Mouse (Mus musculus) thymus, adult 18-20 months (tissue): ENCODE measurements around the gene Lss.

Source experiments
- DNase-seq, 2 experiments: peaks; one replicate each; pipeline ENCODE4 v3.0.0; 2022; ENCODE audit warnings: mixed read lengths in 2 of 2

Lss gene

DNA sequence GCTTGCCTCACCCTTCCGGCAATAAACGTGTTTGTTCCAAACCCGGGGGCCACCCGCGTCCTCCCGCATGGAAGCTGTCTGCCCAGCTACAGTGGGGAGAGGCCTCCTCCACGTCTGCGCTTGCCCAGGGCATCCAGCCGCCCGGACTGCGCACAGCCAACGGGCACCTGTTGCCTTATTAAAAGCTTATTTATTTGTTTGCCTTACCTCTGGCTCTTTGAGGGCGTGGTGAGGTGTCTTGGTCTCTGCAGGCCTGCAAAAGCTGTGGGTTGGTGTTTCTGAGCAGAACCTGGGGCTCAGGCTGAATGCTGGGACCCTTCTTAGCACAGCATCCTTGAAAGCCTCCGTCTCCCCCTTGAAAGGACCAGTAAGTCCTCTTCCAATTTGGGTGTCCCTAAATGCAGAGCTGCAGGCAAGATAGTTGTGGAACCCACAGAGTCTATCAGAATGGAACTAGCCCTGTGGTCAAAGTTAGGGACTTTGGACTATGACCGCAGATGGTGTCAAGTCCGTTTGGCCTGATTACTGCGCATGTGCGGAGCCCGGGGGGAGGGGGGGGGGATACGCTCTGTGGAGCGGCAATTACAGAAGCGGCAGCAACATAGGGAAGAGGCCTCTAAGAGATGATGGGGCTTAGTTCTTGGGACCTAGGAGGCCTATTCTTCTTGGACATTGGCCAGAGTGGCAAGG lies 38.8 kb downstream of the Lss start:
- no peak for DNase-seq

GRCm38 (mm10) chr10:76571070-76571469 lies 39.7 kb downstream of the Lss start:
- no peak for DNase-seq

- DNase-seq = no peak
These were observed 40.8 kb downstream of the Lss start for GRCm38 (mm10) chr10:76572151-76572550.

GRCm38 (mm10) chr10:76575374-76575773 lies 44.0 kb downstream of the Lss start, which contains the start of gene Ftcd:
Ftcd (plus strand) TSS chr10:76575648.
- no peak for DNase-seq

- DNase-seq = no peak
These were observed 45.5 kb downstream of the Lss start for GRCm38 (mm10) chr10:76576920-76577319.

- DNase-seq = no peak
These were observed 52.8 kb downstream of the Lss start for GRCm38 (mm10) chr10:76584138-76584537.

DNA sequence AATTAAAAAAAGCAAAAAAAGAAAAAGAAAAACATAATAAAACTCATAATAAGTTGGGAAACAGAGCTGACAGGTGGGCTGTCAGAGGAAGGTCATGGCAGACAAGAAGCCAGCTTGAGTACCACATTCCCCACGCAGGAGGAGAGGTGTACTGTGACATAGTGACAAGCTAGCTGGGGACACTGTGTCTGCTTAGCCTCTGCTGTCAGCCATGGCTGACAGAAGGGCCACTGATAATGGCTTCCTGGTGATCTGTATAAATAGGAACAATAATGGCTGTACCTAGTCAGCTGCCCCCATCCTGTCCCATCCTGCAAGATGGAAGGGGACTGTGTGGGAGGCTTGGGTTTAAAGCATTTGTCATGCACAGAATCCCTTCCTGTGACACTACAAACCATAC lies 54.8 kb downstream of the Lss start:
- no peak for DNase-seq

GRCm38 (mm10) chr10:76590197-76590596 lies 58.8 kb downstream of the Lss start:
- no peak for DNase-seq

DNA sequence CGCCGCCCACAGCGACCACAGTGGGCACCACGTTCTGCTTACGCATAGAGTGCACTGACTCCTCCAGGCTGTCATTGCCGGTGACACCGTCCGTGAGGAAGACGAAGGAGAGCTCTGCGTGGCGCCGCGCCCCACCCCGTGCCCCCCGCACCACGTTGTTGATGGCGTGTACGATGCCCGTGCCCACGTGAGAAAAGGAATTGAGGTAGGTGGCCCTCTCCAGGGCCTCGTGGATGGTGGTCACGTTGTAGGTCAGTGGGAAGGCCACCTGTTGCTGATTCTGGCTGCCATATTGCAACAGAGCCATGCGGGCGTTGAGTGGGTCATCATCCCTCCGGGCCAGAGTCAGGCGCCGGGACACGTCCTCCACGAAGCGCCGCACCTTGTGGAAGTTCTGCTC lies 65.0 kb downstream of the Lss start:
- DNase-seq = no peak

- DNase-seq = no peak
These were observed 71.3 kb downstream of the Lss start for GRCm38 (mm10) chr10:76602690-76603089.
